Mouse (Mus musculus): ENCODE results near the gene Slc35b2. TPM values are rescaled to one million over a fixed set of nuclear protein-coding genes. Genes with fewer than 3 reads are reported as not detected.

The Slc35b2 gene
- polyA plus RNA-seq, 1 experiment from 2014 or later = 86.5 TPM

- 0 out of 2 replicates have a peak, but pooled peaks cover 1% of the 10 kb centered on the region for H3K36me3 ChIP-seq
- 48% methylated on average over 16 of the region's 16 CpGs for WGBS
- H3K9ac ChIP-seq = peak overlapping the region; percentile 49
- no peak overlapping the region for H3K27ac ChIP-seq
- ATAC-seq (ENCODE audit: low FRiP score) = no peak
- H3K9me3 ChIP-seq = no peaks in the 10 kb centered on the region
- no peak overlapping the region for H3K4me3 ChIP-seq
- peaks cover 57% of the 10 kb centered on the region for H3K4me1 ChIP-seq (replicated peaks)
- peaks cover 37% of the 10 kb centered on the region for H3K27me3 ChIP-seq
- H3K4me2 ChIP-seq = peak overlapping the region; percentile 10
Observed at GRCm38 (mm10) chr17:45591701-45592605, 28.3 kb downstream of the Slc35b2 start.

GRCm38 (mm10) chr17:45592606-45593431 lies 29.1 kb downstream of the Slc35b2 start:
- H3K4me2 ChIP-seq = peak overlapping the region; percentile 92; the same call in 1 of the 2 replicates
- 56% methylated on average over 8 of the region's 8 CpGs for WGBS
- H3K27me3 ChIP-seq = peaks cover 40% of the 10 kb centered on the region
- H3K4me3 ChIP-seq = no peak overlapping the region
- H3K36me3 ChIP-seq = no peaks in the 10 kb centered on the region
- no peak overlapping the region for H3K27ac ChIP-seq
- ATAC-seq (ENCODE audit: low FRiP score) = no peak
- peaks cover 60% of the 10 kb centered on the region for H3K4me1 ChIP-seq (replicated peaks)
- no peaks in the 10 kb centered on the region for H3K9me3 ChIP-seq
- H3K9ac ChIP-seq = peak overlapping the region; percentile 49

GRCm38 (mm10) chr17:45593479-45593878 lies 29.8 kb downstream of the Slc35b2 start:
- Histone ChIP-seq H3K27ac (no peak overlapping the region), H3K9ac (no peak overlapping the region), H3K4me3 (no peak overlapping the region), H3K27me3 (peaks cover 40% of the 10 kb centered on the region), H3K4me1 (replicated peaks) (peaks cover 60% of the 10 kb centered on the region), H3K9me3 (no peaks in the 10 kb centered on the region), H3K4me2 (peak overlapping the region; percentile 92), H3K36me3 (no peaks in the 10 kb centered on the region)
- no peak for ATAC-seq (ENCODE audit: low FRiP score)
- WGBS = 29% methylated on average over 8 of the region's 8 CpGs

- Histone ChIP-seq H3K9ac (peak overlapping the region; percentile 73; the same call in 1 of the 2 replicates), H3K36me3 (no peaks in the 10 kb centered on the region), H3K4me2 (peak overlapping the region; percentile 92), H3K4me3 (peak overlapping the region; percentile 47), H3K4me1 (replicated peaks) (peaks cover 61% of the 10 kb centered on the region), H3K27me3 (peaks cover 40% of the 10 kb centered on the region), H3K27ac (no peak overlapping the region), H3K9me3 (no peaks in the 10 kb centered on the region)
- ATAC-seq (ENCODE audit: low FRiP score) = no peak
- WGBS = 52% methylated on average over 8 of the region's 8 CpGs
Observed at GRCm38 (mm10) chr17:45594195-45594594, 30.5 kb downstream of the Slc35b2 start.

GRCm38 (mm10) chr17:45594881-45595735 lies 31.4 kb downstream of the Slc35b2 start:
- ATAC-seq (ENCODE audit: low FRiP score) = peak; percentile 67
- peaks cover 43% of the 10 kb centered on the region for H3K27me3 ChIP-seq
- peak overlapping the region; percentile 47 for H3K4me3 ChIP-seq
- H3K4me1 ChIP-seq (replicated peaks) = peaks cover 69% of the 10 kb centered on the region
- H3K9me3 ChIP-seq = no peaks in the 10 kb centered on the region
- peak overlapping the region; percentile 62 for H3K27ac ChIP-seq
- WGBS = under 1% methylated on average over 54 of the region's 58 CpGs
- peak overlapping the region; percentile 73 for H3K9ac ChIP-seq
- no peaks in the 10 kb centered on the region for H3K36me3 ChIP-seq
- H3K4me2 ChIP-seq = peak overlapping the region; percentile 92

- H3K27ac ChIP-seq = peak overlapping the region; percentile 62
- peaks cover 69% of the 10 kb centered on the region for H3K4me1 ChIP-seq (replicated peaks)
- H3K4me3 ChIP-seq = peak overlapping the region; percentile 47
- H3K4me2 ChIP-seq = peak overlapping the region; percentile 92
- no peaks in the 10 kb centered on the region for H3K36me3 ChIP-seq
- peak overlapping the region; percentile 73 for H3K9ac ChIP-seq
- peak; percentile 36 for ATAC-seq (ENCODE audit: low FRiP score)
- peaks cover 50% of the 10 kb centered on the region for H3K27me3 ChIP-seq
- H3K9me3 ChIP-seq = no peaks in the 10 kb centered on the region
- WGBS = 5% methylated on average over 23 of the region's 23 CpGs
Observed at GRCm38 (mm10) chr17:45595736-45596390, 32.2 kb downstream of the Slc35b2 start.

GRCm38 (mm10) chr17:45596631-45597396 lies 33.1 kb downstream of the Slc35b2 start:
- H3K27ac ChIP-seq = peak overlapping the region; percentile 62
- no peak overlapping the region for H3K4me2 ChIP-seq
- H3K4me3 ChIP-seq = no peak overlapping the region
- no peaks in the 10 kb centered on the region for H3K36me3 ChIP-seq
- H3K4me1 ChIP-seq (replicated peaks) = peaks cover 71% of the 10 kb centered on the region
- no peak for ATAC-seq (ENCODE audit: low FRiP score)
- H3K27me3 ChIP-seq = peaks cover 60% of the 10 kb centered on the region
- H3K9me3 ChIP-seq = no peaks in the 10 kb centered on the region
- no peak overlapping the region for H3K9ac ChIP-seq
- WGBS = 21% methylated on average over 11 of the region's 11 CpGs

- 51% methylated on average over 3 of the region's 3 CpGs for WGBS
- Histone ChIP-seq H3K27ac (no peak overlapping the region), H3K4me1 (replicated peaks) (peaks cover 65% of the 10 kb centered on the region), H3K27me3 (peaks cover 61% of the 10 kb centered on the region), H3K36me3 (no peaks in the 10 kb centered on the region), H3K9me3 (no peaks in the 10 kb centered on the region), H3K4me2 (no peak overlapping the region), H3K9ac (no peak overlapping the region), H3K4me3 (no peak overlapping the region)
- no peak for ATAC-seq (ENCODE audit: low FRiP score)
Observed at GRCm38 (mm10) chr17:45597787-45598186, 34.1 kb downstream of the Slc35b2 start.

GRCm38 (mm10) chr17:45598376-45598775 lies 34.7 kb downstream of the Slc35b2 start:
- H3K4me3 ChIP-seq = no peak overlapping the region
- no peaks in the 10 kb centered on the region for H3K36me3 ChIP-seq
- H3K9ac ChIP-seq = no peak overlapping the region
- no peaks in the 10 kb centered on the region for H3K9me3 ChIP-seq
- peaks cover 60% of the 10 kb centered on the region for H3K4me1 ChIP-seq (replicated peaks)
- WGBS = 96% methylated on average over 2 of the region's 2 CpGs
- H3K27me3 ChIP-seq = peaks cover 58% of the 10 kb centered on the region
- H3K27ac ChIP-seq = no peak overlapping the region
- no peak for ATAC-seq (ENCODE audit: low FRiP score)
- no peak overlapping the region for H3K4me2 ChIP-seq

- WGBS = 34% methylated on average over 3 of the region's 3 CpGs
- H3K9ac ChIP-seq = no peak overlapping the region
- H3K27me3 ChIP-seq = peaks cover 56% of the 10 kb centered on the region
- no peak overlapping the region for H3K27ac ChIP-seq
- peaks cover 54% of the 10 kb centered on the region for H3K4me1 ChIP-seq (replicated peaks)
- no peaks in the 10 kb centered on the region for H3K36me3 ChIP-seq
- H3K9me3 ChIP-seq = no peaks in the 10 kb centered on the region
- H3K4me2 ChIP-seq = peak overlapping the region; percentile 56
- ATAC-seq (ENCODE audit: low FRiP score) = no peak
- no peak overlapping the region for H3K4me3 ChIP-seq
Observed at GRCm38 (mm10) chr17:45598891-45599290, 35.2 kb downstream of the Slc35b2 start.

Data from hindbrain, embryonic 13.5 days (tissue).